Mouse (Mus musculus) lung, postnatal 0 days (tissue): ENCODE measurements around the gene Hoxd8. TPM values are rescaled to one million over a fixed set of nuclear protein-coding genes. Genes with fewer than 3 reads are reported as not detected.

Experiments
- ATAC-seq: fragments of 200-750 bp; cut with Nextera tagmentation; 2 replicates; pipeline ENCODE4 v1.8.0; 2017; ENCODE audit warnings: moderate library complexity
- DNase-seq: peaks from one replicate; pipeline ENCODE4 v3.0.0-alpha.2; 2016; ENCODE audit warnings: low spot score
- H3K27ac ChIP-seq: fragments of 300-500 bp; sonication (generic); 2 replicates; pipeline ENCODE4 v1.5.1; 2014; ENCODE audit warnings: antibody characterized with exemption, mild to moderate bottlenecking, low read length, mixed read lengths
- H3K27me3 ChIP-seq: fragments of 300-500 bp; sonication (generic); replicated peaks from 2 replicates; pipeline ENCODE4 v1.6.1; 2014; ENCODE audit warnings: low read length, mixed read lengths; ENCODE audit not compliant: insufficient read depth
- H3K36me3 ChIP-seq: fragments of 300-500 bp; sonication (generic); 2 replicates; pipeline ENCODE4 v1.6.1; 2014; ENCODE audit warnings: low read length, mixed read lengths; ENCODE audit not compliant: insufficient read depth
- H3K4me1 ChIP-seq: fragments of 300-500 bp; sonication (generic); 2 replicates; pipeline ENCODE4 v1.6.1; 2014; ENCODE audit warnings: antibody characterized with exemption, low read depth, low read length, mixed read lengths; ENCODE audit not compliant: insufficient read depth
- H3K4me2 ChIP-seq: fragments of 300-500 bp; sonication (generic); replicated peaks from 2 replicates; pipeline ENCODE4 v1.6.1; 2014; ENCODE audit warnings: low read depth, mild to moderate bottlenecking, low read length, moderate library complexity, mixed read lengths
- H3K4me3 ChIP-seq: fragments of 300-500 bp; sonication (generic); 2 replicates; pipeline ENCODE4 v1.5.1; 2014; ENCODE audit warnings: low read depth, low read length
- H3K9ac ChIP-seq: fragments of 300-500 bp; sonication (generic); replicated peaks from 2 replicates; pipeline ENCODE4 v1.6.1; 2014; ENCODE audit warnings: low read depth, mild to moderate bottlenecking
- H3K9me3 ChIP-seq: fragments of 300-500 bp; sonication (generic); 2 replicates; pipeline ENCODE4 v1.6.1; 2016; ENCODE audit warnings: low read length, mixed read lengths
- CTCF ChIP-seq: IDR thresholded peaks from 2 replicates; pipeline ENCODE4 v1.5.1; 2016; ENCODE audit warnings: antibody characterized with exemption, mild to moderate bottlenecking
- EP300 ChIP-seq: IDR thresholded peaks from 2 replicates; pipeline ENCODE4 v1.6.1; 2016; ENCODE audit warnings: antibody characterized with exemption, mild to moderate bottlenecking, control low read depth
- WGBS: fragments of 180-500 bp; shearing (Covaris S2); extraction: QIAGEN DNeasy Blood & Tissue Kit; methylation state at CpG from one replicate; pipeline ENCODE4 v1.1.7; 2014; 5-methylcytosine and 5-hydroxymethylcytosine counted together
- polyA plus RNA-seq: library from polyadenylated mRNA; unstranded; fragments of >200 nt; fragmentation: Nextera tagmentation; extraction: Ambion mirVana; gene quantifications from 2 replicates; pipeline ENCODE4 v1.2.1, GENCODE M21; 2015

The Hoxd8 gene
- polyA plus RNA-seq, 1 experiment from 2014 or later: 0.44 TPM

- no peak overlapping the region for H3K9ac ChIP-seq
- DNase-seq (no peak), ATAC-seq (no peak)
- H3K4me1 ChIP-seq: 0 out of 2 replicates have a peak, but pooled peaks cover 3% of the 10 kb centered on the region
- peaks cover 92% of the 10 kb centered on the region for H3K27me3 ChIP-seq
- TF ChIP-seq CTCF (no peak), EP300 (no peak)
- no peak overlapping the region for H3K4me3 ChIP-seq
- no peaks in the 10 kb centered on the region for H3K9me3 ChIP-seq
- no peak overlapping the region for H3K4me2 ChIP-seq
- H3K27ac ChIP-seq: no peak overlapping the region
- H3K36me3 ChIP-seq: no peaks in the 10 kb centered on the region
- 24% methylated on average over 7 of the region's 7 CpGs for WGBS
Observed at GRCm38 (mm10) chr2:74724244-74725015, 20.0 kb downstream of the Hoxd8 start.

GRCm38 (mm10) chr2:74725171-74725570 is 20.8 kb downstream of the Hoxd8 start:
- H3K4me1 ChIP-seq: 0 out of 2 replicates have a peak, but pooled peaks cover 3% of the 10 kb centered on the region
- ATAC-seq (no peak), DNase-seq (no peak)
- H3K9ac ChIP-seq: no peak overlapping the region
- H3K9me3 ChIP-seq: no peaks in the 10 kb centered on the region
- WGBS: 10% methylated on average over 17 of the region's 17 CpGs
- no peaks in the 10 kb centered on the region for H3K36me3 ChIP-seq
- H3K27me3 ChIP-seq: peaks cover 90% of the 10 kb centered on the region
- H3K4me3 ChIP-seq: no peak overlapping the region
- no peak overlapping the region for H3K27ac ChIP-seq
- no peak overlapping the region for H3K4me2 ChIP-seq
- TF ChIP-seq CTCF (no peak), EP300 (no peak)

GRCm38 (mm10) chr2:74726551-74726950 is 22.1 kb downstream of the Hoxd8 start, which contains the start of gene Gm28230:
TSS of gene Gm28230 (plus strand) at chr2:74726728.
- DNase-seq (no peak), ATAC-seq (no peak)
- peak within 1 kb of the TSS; percentile 8; the same call in 1 of the 2 replicates for H3K4me3 ChIP-seq
- H3K9ac ChIP-seq: no peak within 1 kb of the TSS
- peaks cover 90% of the 10 kb centered on the region for H3K27me3 ChIP-seq
- TF ChIP-seq CTCF: no peak
- TF ChIP-seq EP300: no peak
- no peaks in the 10 kb centered on the region for H3K9me3 ChIP-seq
- H3K36me3 ChIP-seq: no peaks in the 10 kb centered on the region
- H3K27ac ChIP-seq: no peak within 1 kb of the TSS
- H3K4me1 ChIP-seq: 0 out of 2 replicates have a peak, but pooled peaks cover 3% of the 10 kb centered on the region
- H3K4me2 ChIP-seq: no peak within 1 kb of the TSS
- 14% methylated on average over 5 of the region's 5 CpGs for WGBS

GRCm38 (mm10) chr2:74726973-74727639 is 22.7 kb downstream of the Hoxd8 start:
- 2% methylated on average over 43 of the region's 43 CpGs for WGBS
- Histone ChIP-seq H3K4me3 (peak overlapping the region; percentile 8; the same call in 1 of the 2 replicates), H3K9ac (no peak overlapping the region), H3K27ac (no peak overlapping the region), H3K9me3 (no peaks in the 10 kb centered on the region), H3K36me3 (no peaks in the 10 kb centered on the region), H3K4me2 (no peak overlapping the region), H3K27me3 (peaks cover 90% of the 10 kb centered on the region), H3K4me1 (0 out of 2 replicates have a peak, but pooled peaks cover 3% of the 10 kb centered on the region)
- ATAC-seq (no peak), DNase-seq (no peak)
- TF ChIP-seq EP300 (no peak), CTCF (no peak)

GRCm38 (mm10) chr2:74727640-74728302 is 23.4 kb downstream of the Hoxd8 start:
- H3K36me3 ChIP-seq: no peaks in the 10 kb centered on the region
- no peak for DNase-seq
- H3K4me1 ChIP-seq: 0 out of 2 replicates have a peak, but pooled peaks cover 3% of the 10 kb centered on the region
- peaks cover 92% of the 10 kb centered on the region for H3K27me3 ChIP-seq
- WGBS: 5% methylated on average over 24 of the region's 25 CpGs
- H3K4me2 ChIP-seq: no peak overlapping the region
- no peak overlapping the region for H3K9ac ChIP-seq
- H3K27ac ChIP-seq: no peak overlapping the region
- H3K9me3 ChIP-seq: no peaks in the 10 kb centered on the region
- H3K4me3 ChIP-seq: 0 out of 2 replicates have a peak overlapping the region, but pooled peaks have one; percentile 8
- TF ChIP-seq CTCF: no peak
- TF ChIP-seq EP300: no peak
- no peak for ATAC-seq

- H3K4me2 ChIP-seq: no peak overlapping the region
- H3K36me3 ChIP-seq: no peaks in the 10 kb centered on the region
- no peak for ATAC-seq
- H3K27me3 ChIP-seq: peaks cover 89% of the 10 kb centered on the region
- no peak overlapping the region for H3K27ac ChIP-seq
- no peak for DNase-seq
- no peaks in the 10 kb centered on the region for H3K9me3 ChIP-seq
- TF ChIP-seq EP300 (no peak), CTCF (no peak)
- 16% methylated on average over 13 of the region's 13 CpGs for WGBS
- H3K9ac ChIP-seq: no peak overlapping the region
- 0 out of 2 replicates have a peak, but pooled peaks cover 3% of the 10 kb centered on the region for H3K4me1 ChIP-seq
- H3K4me3 ChIP-seq: no peak overlapping the region
Observed at GRCm38 (mm10) chr2:74728303-74728680, 23.9 kb downstream of the Hoxd8 start.
